Mouse (Mus musculus): Measurements from ENCODE around the gene Neurl1a.
A peak's percentile ranks its signal among the peaks of the same experiment; 100 is the strongest.

Neurl1a gene

DNA sequence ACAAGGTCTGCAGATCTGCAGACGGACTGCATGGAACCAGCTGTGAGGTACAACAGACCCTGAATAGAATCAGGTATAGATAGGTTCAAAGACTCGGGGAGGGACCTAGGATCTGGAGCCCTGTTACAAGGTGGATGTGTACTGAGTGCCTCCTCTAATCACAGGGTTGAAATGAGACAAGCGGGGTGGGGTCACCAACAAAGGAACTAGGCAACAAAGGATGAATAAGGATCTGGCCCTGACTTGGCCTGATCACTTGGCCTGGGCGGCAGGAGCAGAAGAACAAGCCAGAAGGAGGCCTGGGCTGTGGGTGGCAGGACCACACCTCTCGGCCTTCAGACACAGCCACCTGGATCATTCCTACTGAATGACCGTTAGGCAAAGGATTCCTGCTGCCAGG is 107.0 kb downstream of the Neurl1a start:
- no peak for DNase-seq (ENCODE audit: low spot score in 2 of 2)

DNA sequence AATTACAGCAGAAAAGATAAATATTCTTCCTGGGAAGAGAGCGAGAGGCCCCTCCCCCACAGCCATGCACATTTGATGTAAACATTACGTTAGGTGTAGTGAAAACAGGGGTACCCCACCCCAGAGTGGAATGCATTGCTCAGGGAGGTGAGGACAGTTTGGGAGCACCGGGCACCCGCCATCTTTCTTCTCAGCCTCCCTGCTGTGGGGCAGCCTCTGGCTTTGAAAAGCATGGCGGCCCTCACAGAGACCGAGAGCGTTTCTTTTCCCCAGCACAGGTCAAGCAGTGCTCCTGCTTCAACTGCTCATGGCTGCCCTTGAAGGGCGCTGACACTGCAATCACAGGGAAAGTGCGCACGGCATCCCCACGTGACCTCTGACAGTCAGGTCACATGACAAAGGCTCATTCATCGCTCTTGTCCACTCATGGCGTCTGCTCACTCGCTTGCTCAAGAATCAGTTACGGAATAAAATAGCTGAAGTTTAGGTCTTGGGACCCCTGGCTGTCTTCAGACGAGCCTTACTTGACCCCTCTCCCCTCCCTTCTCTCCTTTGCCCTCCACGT is 108.3 kb downstream of the Neurl1a start:
- no peak for DNase-seq (ENCODE audit: low spot score in 2 of 2)

DNA sequence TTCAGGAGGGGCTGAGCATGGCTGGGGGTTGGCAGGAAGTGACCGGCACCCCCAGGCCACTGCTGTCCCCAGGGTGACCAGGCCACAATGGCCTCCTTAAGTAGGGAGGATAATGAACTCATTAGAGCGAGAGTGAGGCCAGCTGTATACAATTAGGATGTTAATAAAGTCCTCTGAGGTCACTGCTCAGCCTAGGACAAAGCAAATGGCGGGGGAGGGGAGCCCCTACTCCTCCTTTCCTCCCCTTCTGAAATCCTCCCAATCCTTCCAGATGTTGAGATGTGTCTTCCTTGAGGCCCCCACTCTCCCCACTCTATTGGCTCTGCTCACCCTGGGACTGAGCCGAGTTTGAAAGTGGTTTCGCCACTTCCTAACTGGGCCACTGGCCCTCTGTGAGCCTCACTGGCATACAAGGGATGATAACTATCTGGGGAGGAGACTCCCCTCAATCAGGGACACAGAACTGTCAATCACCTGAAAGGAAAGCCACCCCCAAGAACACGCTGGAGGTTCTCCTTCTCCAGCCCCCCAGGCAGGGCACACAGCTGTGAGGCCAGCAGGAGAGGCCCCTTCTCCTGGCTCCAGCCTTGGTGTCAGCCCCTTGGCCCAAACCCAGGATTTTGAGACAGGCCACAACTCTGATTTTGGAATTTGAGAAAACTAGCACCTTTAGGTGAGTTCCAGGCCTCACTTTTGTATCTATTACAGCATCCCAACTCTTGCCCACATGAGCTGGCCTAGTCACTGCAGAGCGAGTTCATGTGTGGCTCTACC is 112.9 kb downstream of the Neurl1a start:
- peak in 1 of 2 experiments; percentile 15 for DNase-seq (ENCODE audit: low spot score in 2 of 2)

DNA sequence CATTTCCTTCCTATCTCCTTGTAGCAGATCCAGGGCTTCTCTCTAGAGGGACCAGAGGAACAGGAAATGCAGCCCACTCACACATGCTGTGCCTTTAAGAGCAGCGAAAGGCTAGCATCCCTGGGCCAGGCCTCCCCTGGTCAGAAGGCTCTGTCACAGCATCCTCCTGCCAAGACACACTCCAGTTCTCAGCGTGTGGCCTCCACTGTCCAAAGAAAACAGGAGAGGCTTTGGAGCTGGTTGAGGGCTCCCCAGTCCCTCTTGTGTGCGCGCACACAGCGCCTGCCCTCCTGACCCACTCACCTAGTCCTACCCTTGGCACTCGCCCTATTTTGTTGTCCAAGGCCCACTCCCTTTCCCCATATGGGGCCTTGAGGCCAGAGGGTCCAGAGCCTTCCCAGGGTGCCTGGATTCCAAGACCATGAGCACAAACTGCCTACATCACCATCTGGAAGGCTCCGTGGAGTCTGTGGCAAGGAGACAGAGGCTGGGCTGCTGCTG is 113.9 kb downstream of the Neurl1a start:
- DNase-seq (ENCODE audit: low spot score in 2 of 2), result no peak

DNA sequence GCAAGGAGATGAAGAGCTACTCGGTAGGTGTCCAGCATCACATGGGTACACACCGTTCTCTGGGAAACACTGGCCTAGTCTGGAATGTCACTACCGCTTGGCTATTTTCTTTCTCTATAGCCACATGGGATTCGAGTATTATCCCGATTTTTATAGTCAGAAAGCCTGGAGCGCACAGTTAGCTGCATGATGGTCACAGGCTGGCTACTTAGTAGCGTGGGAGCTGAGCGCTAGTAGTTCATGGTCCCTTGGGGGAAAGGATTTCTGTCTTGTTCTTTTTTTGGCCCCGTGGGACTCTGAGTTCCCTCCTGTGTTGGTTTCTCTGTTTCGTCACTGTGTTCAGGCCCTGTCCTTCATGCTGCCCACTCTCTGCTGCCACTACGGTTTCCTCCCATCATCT is 119.5 kb downstream of the Neurl1a start:
- no peak for DNase-seq (ENCODE audit: low spot score in 2 of 2)

DNA sequence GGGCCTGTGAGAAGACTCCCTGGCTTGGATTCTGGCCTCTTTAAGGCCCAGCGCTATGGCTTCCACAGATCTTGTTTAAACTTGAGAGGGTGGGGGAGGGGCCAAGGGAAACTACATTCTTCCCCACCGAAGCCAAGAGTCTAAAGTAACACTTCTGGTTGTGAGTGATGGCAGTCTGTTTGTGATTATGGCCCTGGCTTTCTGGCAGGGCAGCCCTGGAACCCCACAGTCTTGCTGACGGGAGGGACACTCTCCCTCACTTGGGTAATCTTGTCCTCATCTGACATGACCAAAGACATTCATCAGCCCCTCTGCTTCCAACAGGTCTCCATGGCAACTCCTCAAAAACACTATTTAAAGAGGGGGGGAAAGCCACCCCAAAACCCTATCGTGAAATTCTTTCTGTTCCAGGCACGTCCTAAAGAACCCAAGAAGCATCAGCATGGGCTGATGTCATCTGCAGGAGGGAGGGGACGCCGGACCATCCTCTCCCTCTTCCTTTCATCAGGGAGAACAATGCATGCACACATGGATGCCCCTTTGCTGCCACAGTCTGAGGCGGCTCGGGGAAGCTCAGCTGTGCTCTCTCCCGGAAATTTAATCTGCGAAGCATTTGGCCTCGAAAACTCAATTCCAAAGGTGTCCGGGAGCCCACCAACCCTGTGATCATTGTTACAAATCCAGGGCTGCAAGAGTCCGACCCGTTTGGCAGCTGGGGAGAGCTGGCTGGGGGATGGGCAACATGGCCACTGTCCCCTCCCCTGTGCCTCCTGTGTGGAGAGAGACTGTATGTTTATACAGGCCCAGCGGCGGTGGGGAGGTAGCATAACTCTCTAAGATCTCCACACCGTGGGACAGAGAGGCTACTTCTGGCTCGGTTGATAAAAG is 122.9 kb downstream of the Neurl1a start:
- DNase-seq (ENCODE audit: low spot score in 2 of 2), result no peak

DNA sequence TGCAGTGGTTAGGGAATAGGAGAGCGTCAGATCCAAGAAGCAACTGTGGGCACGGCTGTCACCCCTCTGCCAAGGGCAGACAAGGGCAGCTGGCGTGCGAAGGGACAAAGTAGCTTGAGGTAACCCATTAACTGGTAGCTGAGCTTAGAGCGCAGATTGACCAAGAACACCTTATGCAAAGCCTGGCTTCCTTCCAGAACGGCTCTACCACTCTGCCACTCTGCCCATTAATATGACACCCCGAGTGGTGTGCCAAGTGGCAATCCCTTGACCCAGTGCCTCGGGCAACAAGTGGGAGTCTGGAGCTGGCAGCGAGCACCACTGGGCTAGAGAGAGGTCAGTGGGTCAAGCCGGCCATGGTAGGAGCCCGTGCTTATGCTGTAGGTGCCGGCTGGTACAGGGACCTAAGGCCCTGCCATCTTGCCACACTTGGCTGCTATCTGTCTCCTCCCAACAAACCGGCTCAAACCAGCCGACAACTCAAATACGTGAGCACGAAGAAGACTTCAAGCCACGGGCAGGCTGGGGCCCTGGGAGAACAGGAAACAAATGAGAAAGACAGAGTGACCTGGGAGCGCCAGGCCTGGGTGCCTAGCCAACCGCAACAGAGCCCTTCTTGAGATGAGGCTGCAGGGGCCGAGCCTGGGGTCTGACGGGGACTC is 123.7 kb downstream of the Neurl1a start:
- no peak for DNase-seq (ENCODE audit: low spot score in 2 of 2)

DNA sequence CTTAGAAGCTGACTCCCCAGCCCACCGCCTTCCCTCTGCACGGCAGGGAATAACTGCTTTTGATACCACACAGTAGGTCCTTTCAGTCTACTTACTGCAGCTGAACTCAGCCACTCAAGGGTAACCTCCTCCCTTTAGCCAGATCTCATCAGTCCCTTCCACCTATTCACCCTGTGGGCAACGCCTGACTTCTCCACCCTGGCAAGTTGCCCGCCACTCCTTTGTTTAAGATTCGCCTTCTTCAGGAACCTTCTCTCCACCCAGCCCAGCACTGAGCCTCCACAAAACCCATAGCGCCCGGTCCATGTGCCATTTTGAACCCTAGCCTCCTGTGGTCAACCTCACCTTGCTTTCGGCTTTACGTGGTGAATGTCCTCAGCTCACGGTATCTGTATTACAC is 124.5 kb downstream of the Neurl1a start:
- DNase-seq (ENCODE audit: low spot score in 2 of 2), result no peak

DNA sequence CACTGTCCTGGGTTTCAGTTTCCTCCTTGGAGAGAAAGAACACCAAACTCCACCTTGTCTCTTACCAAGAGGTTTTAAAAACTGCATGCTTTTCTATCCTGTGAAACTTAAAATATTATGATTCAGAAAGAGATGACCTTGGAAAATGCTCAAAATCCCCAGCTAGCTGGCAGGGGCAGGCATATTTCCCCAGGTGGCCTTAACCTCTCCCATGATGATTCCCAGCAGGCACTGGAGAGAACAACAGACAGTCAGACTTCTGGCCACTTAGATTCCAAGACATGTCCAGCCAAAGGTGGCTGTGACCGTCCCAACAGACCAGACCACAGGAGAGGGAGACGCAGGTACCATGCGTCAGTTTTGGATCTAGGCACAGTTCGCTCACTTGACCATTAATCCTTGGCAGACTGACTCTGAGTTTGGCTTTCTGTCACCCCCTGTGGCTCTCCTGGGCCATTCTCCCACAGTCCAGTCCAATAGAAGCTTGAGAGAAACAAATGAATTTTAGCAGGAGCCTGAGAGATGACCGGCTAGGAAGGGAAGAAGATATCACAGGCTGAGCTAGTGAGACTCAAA is 125.6 kb downstream of the Neurl1a start:
- no peak for DNase-seq (ENCODE audit: low spot score in 2 of 2)

DNA sequence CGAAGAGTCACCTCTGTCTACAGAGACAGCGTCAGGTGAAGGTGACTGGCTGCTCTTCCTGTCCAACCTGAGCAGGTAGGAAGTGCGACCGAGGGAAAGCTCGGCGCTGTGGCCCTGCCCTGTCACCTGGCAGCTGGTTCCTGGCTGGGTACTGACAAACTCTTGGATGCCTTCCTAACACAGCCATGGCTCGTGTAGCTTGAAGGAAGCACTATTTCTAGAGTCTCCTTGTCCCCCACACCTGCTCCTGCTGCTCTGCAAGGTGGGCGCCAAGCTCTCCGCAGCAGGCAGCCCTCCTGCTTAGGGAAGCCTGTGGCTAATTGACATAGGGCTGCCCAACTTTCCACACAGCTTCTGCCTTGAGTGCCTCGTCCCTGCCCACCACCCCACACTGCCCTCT is 126.8 kb downstream of the Neurl1a start:
- no peak for DNase-seq (ENCODE audit: low spot score in 2 of 2)

DNA sequence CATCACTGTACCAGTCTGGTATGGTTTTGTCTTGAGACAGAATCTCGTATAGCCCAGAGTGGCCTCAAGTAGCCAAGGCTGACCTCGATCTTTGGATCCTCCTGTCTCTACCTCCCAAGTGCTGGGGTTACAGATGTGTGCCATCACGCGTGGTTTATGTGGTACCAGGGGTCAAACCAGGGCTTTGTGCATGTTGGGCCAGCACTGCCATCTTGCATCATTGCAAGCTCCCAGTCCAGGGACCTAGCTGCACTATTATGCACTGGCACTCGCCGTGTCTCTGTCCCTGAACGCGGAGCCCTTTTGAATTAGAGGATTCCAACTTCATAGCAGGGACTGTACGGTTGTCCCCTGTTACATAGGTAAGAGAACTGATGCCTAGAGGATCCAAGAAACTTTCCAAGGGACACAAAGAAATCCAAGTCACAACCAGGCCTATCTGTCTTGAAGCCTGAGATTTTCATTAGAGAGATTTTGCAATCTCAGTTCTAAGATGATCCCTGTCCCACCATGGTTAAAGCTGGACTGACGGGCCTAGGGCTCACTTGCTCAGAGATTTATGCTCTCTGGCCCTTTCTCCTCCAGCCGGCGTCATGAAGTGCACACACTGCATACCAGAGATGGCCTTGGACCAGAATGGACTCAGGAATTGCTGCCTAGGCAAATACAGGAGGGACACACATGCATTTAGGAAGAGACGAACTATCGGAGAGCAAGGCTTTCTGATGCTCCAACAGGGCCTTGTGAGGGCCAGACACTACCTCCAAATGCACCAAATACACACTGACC is 127.7 kb downstream of the Neurl1a start:
- DNase-seq (ENCODE audit: low spot score in 2 of 2), result no peak

DNA sequence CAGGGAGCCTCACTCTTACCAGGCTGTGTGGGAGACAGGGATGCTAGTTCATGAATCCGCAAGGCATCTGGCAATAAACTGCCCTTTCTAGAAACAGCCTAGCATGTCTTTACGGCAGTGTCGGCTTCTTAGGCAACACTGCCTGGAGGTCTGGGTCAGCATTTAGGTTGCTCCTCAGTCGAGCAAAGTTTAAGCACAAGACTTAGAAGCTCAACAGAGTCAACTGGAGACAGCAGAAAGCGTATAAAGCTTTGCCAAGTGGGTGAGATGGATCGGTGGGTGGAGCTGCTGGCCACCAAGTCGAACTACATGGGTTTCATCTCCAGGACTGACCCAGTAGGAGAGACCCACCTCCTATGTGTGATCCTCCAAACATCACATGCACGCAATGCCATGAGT is 128.3 kb downstream of the Neurl1a start:
- DNase-seq (ENCODE audit: low spot score in 2 of 2), result no peak
